Mouse (Mus musculus): ENCODE measurements around the gene Plod1. TPM values are rescaled to one million over a fixed set of nuclear protein-coding genes. Genes with fewer than 3 reads are reported as not detected.

Plod1 gene
- polyA plus RNA-seq, 1 experiment, result 45.0 TPM

DNA sequence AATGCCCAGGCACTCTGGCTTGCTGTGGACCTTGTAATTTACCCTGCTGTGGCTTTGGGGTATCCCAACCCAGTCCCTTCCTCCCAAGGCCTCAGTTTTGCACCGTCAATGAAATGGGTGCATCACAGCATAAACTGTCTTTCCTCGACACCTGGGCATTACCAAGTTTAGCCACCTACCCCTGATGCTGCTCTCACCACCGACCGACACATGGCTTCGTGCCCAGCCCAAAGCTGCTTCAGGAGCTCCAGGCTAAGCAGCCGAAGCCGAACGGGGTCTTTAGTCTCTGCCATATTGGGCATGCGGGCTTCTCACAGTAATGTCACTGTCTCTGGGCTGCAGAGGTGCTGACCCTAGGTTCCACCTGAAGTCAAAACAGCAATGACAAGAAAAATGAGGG lies 70.5 kb downstream of the Plod1 start:
- no peak for DNase-seq
- H3K4me3 ChIP-seq (replicated peaks; ENCODE audit: extremely low read depth, low read depth, low read length), result no peak overlapping the region
- peaks cover 8% of the 10 kb centered on the region; the same call in 1 of the 2 replicates for H3K4me1 ChIP-seq (ENCODE audit: control insufficient read depth, insufficient read depth, low read length)
- WGBS, result 95% methylated on average over 9 of the region's 9 CpGs
- TF ChIP-seq CTCF (IDR thresholded peaks at IDR 0.05; ENCODE audit: insufficient read depth, low read length) (no peak), POLR2A (IDR thresholded peaks at IDR 0.05; ENCODE audit: borderline replicate concordance, extremely low read depth, low read depth, low read length) (no peak)

DNA sequence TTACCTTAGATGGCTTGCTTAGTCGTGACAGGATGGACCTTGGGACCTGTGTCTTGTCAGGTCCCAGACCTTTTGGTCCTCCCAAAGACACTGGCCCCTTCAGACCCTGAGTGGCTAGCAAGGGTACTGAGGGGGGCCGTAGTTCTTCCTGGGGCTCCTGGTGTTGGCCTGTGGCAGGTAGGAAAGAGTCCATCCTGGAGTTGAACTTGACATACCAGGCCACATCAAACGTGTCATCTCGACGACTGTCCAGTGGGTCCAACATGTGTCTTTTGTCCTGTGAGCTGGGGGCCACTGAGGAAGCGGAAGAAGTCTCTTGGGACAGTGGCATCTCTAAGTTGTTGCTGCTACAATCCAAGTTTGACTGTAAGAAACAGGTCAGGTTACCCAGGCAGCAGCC lies 70.9 kb downstream of the Plod1 start:
- 92% methylated on average over 6 of the region's 6 CpGs for WGBS
- peaks cover 8% of the 10 kb centered on the region; the same call in 1 of the 2 replicates for H3K4me1 ChIP-seq (ENCODE audit: control insufficient read depth, insufficient read depth, low read length)
- no peak overlapping the region for H3K4me3 ChIP-seq (replicated peaks; ENCODE audit: extremely low read depth, low read depth, low read length)
- no peak for TF ChIP-seq POLR2A (IDR thresholded peaks at IDR 0.05; ENCODE audit: borderline replicate concordance, extremely low read depth, low read depth, low read length)
- TF ChIP-seq CTCF (IDR thresholded peaks at IDR 0.05; ENCODE audit: insufficient read depth, low read length), result no peak
- DNase-seq, result no peak

GRCm38 (mm10) chr4:147862051-147862450 lies 74.5 kb downstream of the Plod1 start:
- no peak for TF ChIP-seq POLR2A (IDR thresholded peaks at IDR 0.05; ENCODE audit: borderline replicate concordance, extremely low read depth, low read depth, low read length)
- TF ChIP-seq CTCF (IDR thresholded peaks at IDR 0.05; ENCODE audit: insufficient read depth, low read length), result no peak
- no peak overlapping the region for H3K4me3 ChIP-seq (replicated peaks; ENCODE audit: extremely low read depth, low read depth, low read length)
- H3K4me1 ChIP-seq (ENCODE audit: control insufficient read depth, insufficient read depth, low read length), result no peaks in the 10 kb centered on the region
- WGBS, result 86% methylated on average over 3 of the region's 3 CpGs
- DNase-seq, result no peak

Other genes starting within 250 kb of the Plod1 start
- not detected in 2 replicates for gene Zfp534, start 234.2 kb downstream of the Plod1 start, polyA plus RNA-seq (2012; rRNA removed)
- gene Zfp984, start 127.0 kb downstream of the Plod1 start, polyA plus RNA-seq (2012; rRNA removed), result 0.37 and 1.5 TPM in 2 replicates
- 0.67 and 1.1 TPM in 2 replicates for gene Zfp933, start 88.4 kb downstream of the Plod1 start, polyA plus RNA-seq (2012; rRNA removed)
- gene Miip, start 68.0 kb downstream of the Plod1 start, polyA plus RNA-seq (2012; rRNA removed), result 45.1 and 70.3 TPM in 2 replicates
- gene Fv1, start 67.8 kb downstream of the Plod1 start, polyA plus RNA-seq (2012; rRNA removed), result 0.84 and 1.9 TPM in 2 replicates
- 36.5 and 52.2 TPM in 2 replicates for gene Mfn2, start 32.1 kb downstream of the Plod1 start, polyA plus RNA-seq (2012; rRNA removed)
- gene 2510039O18Rik, start 4.1 kb upstream of the Plod1 start, polyA plus RNA-seq (2012; rRNA removed), result 84.1 and 97.5 TPM in 2 replicates
- not detected in 2 replicates for gene Nppb, start 49.0 kb upstream of the Plod1 start, polyA plus RNA-seq (2012; rRNA removed)
- 31.3 and 55.1 TPM in 2 replicates for gene Nppa, start 64.0 kb upstream of the Plod1 start, polyA plus RNA-seq (2012; rRNA removed)
- gene Clcn6, start 102.1 kb upstream of the Plod1 start, polyA plus RNA-seq (2012; rRNA removed), result 14.1 and 14.9 TPM in 2 replicates
- gene Mthfr, start 102.3 kb upstream of the Plod1 start, polyA plus RNA-seq (2012; rRNA removed), result 34.8 and 38.9 TPM in 2 replicates
- gene Agtrap, start 151.3 kb upstream of the Plod1 start, polyA plus RNA-seq (2012; rRNA removed), result 50.1 and 56.8 TPM in 2 replicates
- gene Mad2l2, start 193.6 kb upstream of the Plod1 start, polyA plus RNA-seq (2012; rRNA removed), result 26.9 and 30.8 TPM in 2 replicates
- 0.15 and 0.59 TPM in 2 replicates for gene Draxin, start 193.9 kb upstream of the Plod1 start, polyA plus RNA-seq (2012; rRNA removed)
- gene Fbxo6, start 215.4 kb upstream of the Plod1 start, polyA plus RNA-seq (2012; rRNA removed), result 64.5 and 84.4 TPM in 2 replicates
- gene Fbxo44, start 223.7 kb upstream of the Plod1 start, polyA plus RNA-seq (2012; rRNA removed), result 13.3 and 21.5 TPM in 2 replicates
- 1.9 and 2.6 TPM in 2 replicates for gene Fbxo2, start 223.9 kb upstream of the Plod1 start, polyA plus RNA-seq (2012; rRNA removed)